Mouse (Mus musculus) stomach, postnatal 0 days (tissue): ENCODE results near the gene Ap1g1.

Source experiments
- CTCF ChIP-seq: IDR thresholded peaks from 2 replicates; pipeline ENCODE4 v1.5.1; 2016; ENCODE audit warnings: antibody characterized with exemption, low read depth, mild to moderate bottlenecking, moderate library complexity
- EP300 ChIP-seq: optimal IDR thresholded peaks from 2 replicates; pipeline ENCODE3; 2016; ENCODE audit warnings: antibody characterized with exemption

- TF ChIP-seq EP300: no peak
- no peak for TF ChIP-seq CTCF
These were observed 76.2 kb downstream of the Ap1g1 start for GRCm38 (mm10) chr8:109854522-109854921.
